Mouse (Mus musculus): ENCODE results near the gene Ptgdr2. TPM values are rescaled to one million over a fixed set of nuclear protein-coding genes. Genes with fewer than 3 reads are reported as not detected.

Ptgdr2 gene
- polyA plus RNA-seq, 1 experiment from 2014 or later: 0.08 TPM

GRCm38 (mm10) chr19:10936077-10936476 is 883 bp upstream of the Ptgdr2 start:
- 90% methylated on average over 5 of the region's 5 CpGs for WGBS
- no peaks in the 10 kb centered on the region for H3K27me3 ChIP-seq
- H3K4me2 ChIP-seq: no peak overlapping the region
- no peak overlapping the region for H3K9ac ChIP-seq
- peaks cover 11% of the 10 kb centered on the region for H3K4me1 ChIP-seq (replicated peaks)
- H3K36me3 ChIP-seq: no peaks in the 10 kb centered on the region
- ATAC-seq (ENCODE audit: low FRiP score, low read depth): no peak
- no peak overlapping the region for H3K4me3 ChIP-seq
- H3K27ac ChIP-seq (replicated peaks): no peak overlapping the region
- no peaks in the 10 kb centered on the region for H3K9me3 ChIP-seq

DNA sequence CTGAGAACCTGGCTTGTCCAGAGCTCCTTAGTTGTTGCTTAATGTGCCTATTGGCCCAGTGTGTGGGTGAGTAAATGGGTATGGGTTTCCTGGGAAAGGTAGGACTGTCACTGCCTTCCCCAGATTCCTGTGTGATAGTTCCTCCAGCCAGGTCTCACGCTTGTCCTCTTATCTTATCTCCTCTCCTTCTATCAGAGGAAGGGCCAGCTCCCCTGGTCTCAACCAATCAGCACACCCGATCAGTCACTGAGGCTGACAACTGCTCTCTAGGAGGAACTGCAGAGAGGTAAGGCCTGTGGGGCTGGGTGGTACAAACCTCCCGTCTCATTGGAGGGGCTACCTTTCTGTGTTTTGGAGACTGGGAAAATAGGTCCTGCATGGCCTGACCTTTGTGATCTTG is 1.8 kb downstream of the Ptgdr2 start:
- Histone ChIP-seq H3K27me3 (no peaks in the 10 kb centered on the region), H3K4me3 (no peak overlapping the region), H3K27ac (replicated peaks) (no peak overlapping the region), H3K9ac (no peak overlapping the region), H3K4me2 (no peak overlapping the region), H3K4me1 (replicated peaks) (peaks cover 17% of the 10 kb centered on the region), H3K9me3 (no peaks in the 10 kb centered on the region), H3K36me3 (peaks cover 19% of the 10 kb centered on the region)
- 68% methylated on average over 3 of the region's 3 CpGs for WGBS
- no peak for ATAC-seq (ENCODE audit: low FRiP score, low read depth)

- peaks cover 17% of the 10 kb centered on the region for H3K4me1 ChIP-seq (replicated peaks)
- H3K36me3 ChIP-seq: peaks cover 32% of the 10 kb centered on the region
- ATAC-seq (ENCODE audit: low FRiP score, low read depth): peak; percentile 92
- no peaks in the 10 kb centered on the region for H3K27me3 ChIP-seq
- peak overlapping the region; percentile 88 for H3K4me2 ChIP-seq
- no peaks in the 10 kb centered on the region for H3K9me3 ChIP-seq
- peak overlapping the region; percentile 71 for H3K27ac ChIP-seq (replicated peaks)
- H3K9ac ChIP-seq: peak overlapping the region; percentile 49
- WGBS: 17% methylated on average over 37 of the region's 37 CpGs
- H3K4me3 ChIP-seq: peak overlapping the region; percentile 35
Observed at GRCm38 (mm10) chr19:10940097-10940800, 3.3 kb downstream of the Ptgdr2 start.

GRCm38 (mm10) chr19:10940801-10941457 is 4.0 kb downstream of the Ptgdr2 start:
- Histone ChIP-seq H3K27me3 (no peaks in the 10 kb centered on the region), H3K4me1 (replicated peaks) (peaks cover 17% of the 10 kb centered on the region), H3K36me3 (peaks cover 32% of the 10 kb centered on the region), H3K9ac (peak overlapping the region; percentile 49), H3K4me2 (peak overlapping the region; percentile 88), H3K4me3 (peak overlapping the region; percentile 35), H3K27ac (replicated peaks) (peak overlapping the region; percentile 71), H3K9me3 (no peaks in the 10 kb centered on the region)
- WGBS: 1% methylated on average over 40 of the region's 40 CpGs
- peak; percentile 82 for ATAC-seq (ENCODE audit: low FRiP score, low read depth)

DNA sequence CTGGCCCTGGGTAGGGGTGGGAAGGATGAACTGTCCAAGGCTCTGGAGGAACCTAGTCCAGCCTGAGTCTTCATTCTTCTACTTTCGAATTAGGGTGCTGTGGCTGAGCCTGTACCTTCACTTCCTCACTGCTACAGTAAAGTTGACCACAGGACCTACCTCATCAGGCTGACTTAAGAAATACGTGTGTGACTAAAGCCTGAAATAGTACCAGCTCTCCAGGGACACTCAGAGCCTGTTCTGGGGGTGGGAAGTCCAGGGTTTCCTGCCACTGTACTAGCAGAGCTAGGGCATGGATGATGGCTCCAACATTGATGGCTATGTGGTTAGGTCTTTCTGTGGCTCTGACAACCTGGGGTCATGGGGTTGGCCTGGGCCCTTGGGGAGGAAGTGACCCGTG is 7.0 kb downstream of the Ptgdr2 start:
- Histone ChIP-seq H3K4me3 (no peak overlapping the region), H3K4me2 (no peak overlapping the region), H3K27me3 (no peaks in the 10 kb centered on the region), H3K27ac (replicated peaks) (no peak overlapping the region), H3K9ac (no peak overlapping the region), H3K4me1 (replicated peaks) (peaks cover 42% of the 10 kb centered on the region), H3K9me3 (no peaks in the 10 kb centered on the region), H3K36me3 (peaks cover 32% of the 10 kb centered on the region)
- WGBS: 87% methylated on average over 3 of the region's 3 CpGs
- no peak for ATAC-seq (ENCODE audit: low FRiP score, low read depth)

GRCm38 (mm10) chr19:10946506-10946905 is 9.5 kb downstream of the Ptgdr2 start:
- 90% methylated on average over 3 of the region's 3 CpGs for WGBS
- H3K27me3 ChIP-seq: no peaks in the 10 kb centered on the region
- H3K9me3 ChIP-seq: no peaks in the 10 kb centered on the region
- H3K27ac ChIP-seq (replicated peaks): no peak overlapping the region
- H3K4me1 ChIP-seq (replicated peaks): peaks cover 31% of the 10 kb centered on the region
- H3K4me3 ChIP-seq: no peak overlapping the region
- peaks cover 32% of the 10 kb centered on the region for H3K36me3 ChIP-seq
- H3K9ac ChIP-seq: no peak overlapping the region
- peak overlapping the region; percentile 100 for H3K4me2 ChIP-seq
- no peak for ATAC-seq (ENCODE audit: low FRiP score, low read depth)

- 88% methylated on average over 5 of the region's 5 CpGs for WGBS
- Histone ChIP-seq H3K36me3 (peaks cover 29% of the 10 kb centered on the region), H3K4me3 (peak overlapping the region; percentile 76)
Observed at GRCm38 (mm10) chr19:10947219-10947618, 10.3 kb downstream of the Ptgdr2 start.

GRCm38 (mm10) chr19:10948416-10948815 is 11.5 kb downstream of the Ptgdr2 start:
- peak overlapping the region; percentile 76 for H3K4me3 ChIP-seq
- H3K4me2 ChIP-seq: peak overlapping the region; percentile 100
- WGBS: 1% methylated on average over 20 of the region's 20 CpGs
- no peak overlapping the region for H3K27ac ChIP-seq (replicated peaks)
- H3K9ac ChIP-seq: peak overlapping the region; percentile 84
- peaks cover 17% of the 10 kb centered on the region for H3K36me3 ChIP-seq
- no peak for ATAC-seq (ENCODE audit: low FRiP score, low read depth)
- no peaks in the 10 kb centered on the region for H3K27me3 ChIP-seq
- H3K9me3 ChIP-seq: no peaks in the 10 kb centered on the region
- H3K4me1 ChIP-seq (replicated peaks): peaks cover 32% of the 10 kb centered on the region

More at GRCm38 (mm10) chr19:10947219-10947618, 10.3 kb downstream of the Ptgdr2 start:
- no peak for ATAC-seq (ENCODE audit: low FRiP score, low read depth)
- 0 out of 2 replicates have a peak overlapping the region, but pooled peaks have one; percentile 84 for H3K9ac ChIP-seq
- peak overlapping the region; percentile 100 for H3K4me2 ChIP-seq
- no peaks in the 10 kb centered on the region for H3K9me3 ChIP-seq
- H3K27ac ChIP-seq (replicated peaks): no peak overlapping the region
- peaks cover 32% of the 10 kb centered on the region for H3K4me1 ChIP-seq (replicated peaks)
- no peaks in the 10 kb centered on the region for H3K27me3 ChIP-seq

DNA sequence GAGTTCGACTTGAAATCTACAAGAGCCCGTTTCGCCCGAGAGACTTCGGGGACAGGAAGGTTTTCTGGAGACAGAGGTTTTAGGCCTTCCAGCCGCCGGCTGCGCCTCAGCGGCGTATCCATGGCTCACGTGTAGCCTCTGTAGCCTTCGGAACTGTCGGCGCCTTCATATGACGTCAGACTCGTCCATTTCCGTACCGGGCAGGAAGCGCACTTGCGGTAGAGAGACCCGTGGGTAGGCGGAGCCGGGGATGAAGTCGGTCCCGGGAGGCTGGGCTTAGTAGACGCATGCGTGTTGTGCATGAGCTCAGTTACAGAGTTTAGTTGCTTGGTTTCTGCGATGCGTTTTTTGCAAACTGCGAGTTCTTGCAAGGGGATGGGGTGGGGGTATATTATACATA is 12.2 kb downstream of the Ptgdr2 start, which contains the start of gene Ccdc86:
TSS of gene Ccdc86 (minus strand) at position 155 of the 400 bp plus-strand sequence.
- Histone ChIP-seq H3K27ac (replicated peaks) (peak within 1 kb of the TSS; percentile 73), H3K9me3 (no peaks in the 10 kb centered on the region), H3K27me3 (no peaks in the 10 kb centered on the region), H3K36me3 (peaks cover 11% of the 10 kb centered on the region), H3K4me1 (replicated peaks) (peaks cover 32% of the 10 kb centered on the region), H3K4me3 (peak within 1 kb of the TSS; percentile 76), H3K4me2 (peak within 1 kb of the TSS; percentile 100), H3K9ac (peak within 1 kb of the TSS; percentile 84)
- under 1% methylated on average over 30 of the region's 30 CpGs for WGBS
- ATAC-seq (ENCODE audit: low FRiP score, low read depth): peak; percentile 98

- 38% methylated on average over 9 of the region's 9 CpGs for WGBS
- no peak for ATAC-seq (ENCODE audit: low FRiP score, low read depth)
- Histone ChIP-seq H3K9me3 (no peaks in the 10 kb centered on the region), H3K36me3 (peaks cover 6% of the 10 kb centered on the region), H3K4me3 (peak overlapping the region; percentile 76), H3K27ac (replicated peaks) (peak overlapping the region; percentile 73), H3K4me2 (peak overlapping the region; percentile 100), H3K4me1 (replicated peaks) (peaks cover 32% of the 10 kb centered on the region), H3K27me3 (no peaks in the 10 kb centered on the region), H3K9ac (peak overlapping the region; percentile 39)
Observed at GRCm38 (mm10) chr19:10949558-10949957, 12.6 kb downstream of the Ptgdr2 start.

- 60% methylated on average over 11 of the region's 11 CpGs for WGBS
- Histone ChIP-seq H3K27ac (replicated peaks) (no peak overlapping the region), H3K4me3 (no peak overlapping the region), H3K4me1 (replicated peaks) (peaks cover 20% of the 10 kb centered on the region), H3K4me2 (0 out of 2 replicates have a peak overlapping the region, but pooled peaks have one; percentile 4), H3K36me3 (no peaks in the 10 kb centered on the region), H3K9ac (0 out of 2 replicates have a peak overlapping the region, but pooled peaks have one; percentile 3), H3K27me3 (no peaks in the 10 kb centered on the region), H3K9me3 (no peaks in the 10 kb centered on the region)
- no peak for ATAC-seq (ENCODE audit: low FRiP score, low read depth)
Observed at GRCm38 (mm10) chr19:10952021-10952939, 15.3 kb downstream of the Ptgdr2 start.
